Mouse (Mus musculus) embryo, embryonic 9.5 days (tissue): ENCODE measurements at regions not wholly inside any gene's neighbourhood (a gene's known extent, or its start where the extent isn't known, plus 50 kb on each side); places are given as distances from the start of the nearest gene placed in this dataset.
"Not testable (repeated sequence)": the region's sequence is repeated elsewhere in the genome, so short reads cannot be mapped to it uniquely, and the experiment has no call there.

Experiments used
- DNase-seq: peaks from one replicate; pipeline ENCODE4 v3.0.0-alpha.2; 2017; ENCODE audit errors: extremely low spot score

DNA sequence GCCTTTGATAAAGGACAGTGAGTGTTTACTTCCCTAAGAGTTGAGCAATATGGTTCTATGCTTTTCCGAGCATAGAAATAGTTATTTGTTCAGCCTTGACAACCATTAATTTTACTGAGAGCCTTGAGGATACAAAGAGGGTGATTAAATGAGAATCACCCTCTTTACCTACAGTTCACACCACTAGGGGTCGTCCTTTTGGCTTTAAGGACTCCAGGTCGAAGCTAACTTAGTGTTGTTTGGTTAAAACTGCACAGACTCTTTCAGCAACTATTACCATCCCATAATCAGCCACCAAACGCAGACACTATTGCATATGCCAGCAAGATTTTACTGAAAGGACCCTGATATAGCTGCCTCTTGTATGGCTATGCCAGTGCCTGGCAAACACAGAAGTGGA lies 559.2 kb upstream of the 2610301B20Rik start:
- no peak for DNase-seq

DNA sequence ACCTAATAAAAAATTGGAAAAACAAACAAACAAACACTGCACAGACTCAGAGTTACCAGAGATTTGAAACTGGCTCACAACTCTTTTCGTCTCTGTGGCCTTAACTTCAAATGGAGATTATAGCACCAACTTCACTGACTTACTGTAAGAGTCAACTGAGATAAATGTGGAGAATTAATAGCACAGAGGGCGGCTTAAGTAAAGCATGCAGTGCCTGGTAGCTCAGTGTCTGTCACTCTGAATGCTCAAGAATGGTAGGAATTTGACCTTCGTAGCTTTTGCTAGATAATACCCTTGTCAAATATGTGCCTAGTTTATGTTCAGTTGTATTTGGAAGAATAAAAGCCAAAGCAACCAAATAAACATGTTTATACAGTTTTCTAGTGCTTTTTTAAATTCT lies 558.4 kb upstream of the 2610301B20Rik start:
- DNase-seq = no peak

DNA sequence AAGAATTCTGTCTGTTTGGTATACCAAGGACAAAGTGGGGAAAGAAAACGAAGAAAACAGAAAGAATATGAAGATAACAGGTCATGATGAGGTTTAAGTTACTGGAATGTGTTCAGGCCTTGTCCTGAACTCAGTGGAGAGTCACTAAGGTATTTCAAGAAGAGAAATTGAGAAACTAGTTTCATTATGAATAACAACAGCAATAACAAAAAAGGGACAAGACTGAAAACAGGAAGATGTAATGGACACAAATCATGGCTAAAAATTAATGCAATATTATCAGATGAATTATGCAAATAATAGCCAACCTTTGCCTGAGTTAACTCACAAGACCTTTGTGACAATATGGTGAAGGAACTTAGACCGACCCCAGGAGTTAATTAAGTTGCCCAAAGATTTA lies 530.2 kb upstream of the 2610301B20Rik start:
- DNase-seq = no peak

DNA sequence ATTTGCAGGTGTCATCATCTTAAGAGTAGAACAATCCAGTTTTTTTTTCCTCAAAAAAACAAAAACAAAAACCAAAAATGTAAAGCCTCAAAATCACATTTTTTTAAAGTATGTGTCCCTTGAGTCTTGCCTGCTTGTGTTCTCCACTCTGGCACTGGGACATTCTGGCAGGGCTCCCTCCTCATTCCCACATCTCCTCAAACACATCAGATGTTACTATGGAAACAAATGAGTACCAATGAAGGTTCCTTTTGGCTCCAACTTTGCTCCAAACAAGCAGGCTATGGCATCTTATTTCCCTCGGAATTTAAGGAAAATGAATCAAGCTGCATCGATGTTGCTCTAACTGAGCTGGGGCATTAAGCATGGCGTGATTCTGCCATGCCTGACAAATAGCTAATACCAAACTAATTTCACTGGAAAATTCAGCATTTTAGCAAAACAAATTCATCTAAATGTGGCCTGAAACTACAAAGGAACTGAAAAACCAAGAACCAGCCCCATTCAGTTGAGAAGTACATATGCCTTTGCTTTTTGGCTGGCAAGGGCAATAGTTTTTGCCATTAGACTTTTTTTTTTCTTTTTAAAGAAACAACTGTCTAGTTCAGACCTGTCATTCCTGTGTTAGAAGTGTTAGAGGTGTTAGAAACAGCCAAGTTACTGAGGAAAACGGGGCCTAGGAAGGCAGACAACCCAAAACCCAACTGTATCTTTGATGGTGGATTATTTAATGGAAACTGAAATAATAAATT lies 522.2 kb upstream of the 2610301B20Rik start:
- DNase-seq = no peak

DNA sequence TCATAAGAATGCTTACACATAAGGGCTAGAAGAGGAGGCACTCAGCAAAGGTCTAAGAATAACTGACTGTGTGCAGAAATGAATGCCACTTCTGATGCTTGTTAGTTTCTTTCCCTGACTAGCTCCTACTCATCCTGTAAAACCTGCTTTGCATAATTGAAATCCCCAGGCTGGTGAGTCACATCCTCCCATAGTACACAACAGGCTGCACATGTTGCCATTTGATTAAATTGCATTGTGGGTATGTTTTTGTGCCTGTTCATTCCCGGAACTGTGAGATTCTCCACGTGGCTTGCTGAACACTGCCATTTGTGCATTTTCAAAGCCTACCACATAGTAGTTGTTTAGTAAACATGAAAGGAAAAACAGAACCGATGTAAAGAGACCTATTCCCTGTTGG lies 516.7 kb upstream of the 2610301B20Rik start:
- no peak for DNase-seq

DNA sequence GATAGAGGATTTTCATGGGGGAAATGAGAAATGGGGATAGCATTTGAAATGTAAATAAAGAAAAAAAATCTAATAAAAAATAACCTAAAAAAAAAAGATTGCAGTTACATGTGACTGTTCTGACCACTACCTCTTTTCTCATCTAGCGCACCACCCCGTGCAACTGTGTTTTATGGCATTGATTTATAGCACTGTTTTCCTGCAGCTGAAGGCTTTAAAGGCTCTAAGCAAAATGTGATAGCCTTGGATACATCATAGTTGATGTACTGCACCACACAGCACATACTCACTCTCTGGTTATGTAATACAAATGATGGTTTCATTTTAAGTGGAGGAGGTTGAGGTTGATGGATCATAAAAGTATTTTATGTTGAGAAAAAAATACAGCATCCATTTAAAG lies 484.5 kb upstream of the 2610301B20Rik start:
- DNase-seq = no peak

DNA sequence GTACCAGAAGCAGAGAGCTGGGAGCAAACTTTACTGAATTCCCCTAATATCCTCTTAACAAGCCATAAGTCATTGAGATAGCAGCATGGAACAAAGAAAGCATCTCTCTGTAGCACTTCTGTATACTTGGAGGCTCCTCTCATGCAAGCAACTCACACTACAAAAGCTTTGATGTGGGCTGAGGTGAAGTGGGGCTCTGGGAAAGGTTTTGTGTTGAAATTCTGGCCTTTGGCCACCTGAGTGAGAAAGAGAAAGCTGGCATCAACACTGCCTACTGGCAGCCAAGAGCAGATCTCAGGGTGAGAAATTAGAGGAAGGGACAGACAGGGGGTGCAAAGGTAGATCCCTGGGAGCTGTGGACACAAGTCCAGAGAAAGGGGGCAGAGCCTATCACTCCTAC lies 477.0 kb upstream of the 2610301B20Rik start:
- no peak for DNase-seq

DNA sequence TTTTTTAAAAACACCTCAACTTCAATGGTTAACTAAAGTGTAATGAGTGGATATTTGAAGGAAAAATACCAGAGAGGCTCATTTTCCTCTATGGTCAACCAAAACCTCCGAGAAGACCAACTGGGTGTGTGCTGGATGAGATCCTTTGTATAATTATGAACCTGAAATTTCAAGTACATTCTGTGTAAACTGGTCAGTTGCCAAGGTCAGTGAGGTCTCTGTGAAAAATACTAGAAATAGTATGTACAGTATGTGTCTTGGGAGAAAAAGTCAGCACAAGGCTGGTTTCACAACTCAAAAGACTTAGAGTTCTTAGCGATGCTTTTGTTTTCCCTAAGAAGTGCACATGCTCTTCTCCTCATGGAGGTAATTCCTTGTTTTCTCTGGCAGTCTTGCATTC lies 476.2 kb upstream of the 2610301B20Rik start:
- no peak for DNase-seq

DNA sequence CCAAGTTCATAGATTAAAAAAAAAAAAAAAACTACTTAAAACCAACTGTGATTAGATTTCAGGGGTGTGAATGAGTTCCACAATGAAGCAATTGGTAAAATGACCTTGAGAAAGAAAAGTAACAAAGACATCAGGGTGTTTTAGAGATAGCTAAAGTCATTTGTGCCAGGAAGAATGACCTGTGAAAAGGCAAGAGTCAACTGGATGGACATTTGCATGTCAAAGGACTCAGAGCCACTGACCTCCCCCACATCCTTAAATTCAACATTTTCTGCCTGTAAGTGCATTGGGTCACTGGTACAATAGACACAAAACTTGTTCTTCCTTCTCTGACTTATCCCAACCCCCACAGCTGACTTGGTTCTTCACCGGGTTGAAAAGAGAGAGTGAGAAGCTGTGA lies 474.6 kb upstream of the 2610301B20Rik start:
- DNase-seq = no peak

DNA sequence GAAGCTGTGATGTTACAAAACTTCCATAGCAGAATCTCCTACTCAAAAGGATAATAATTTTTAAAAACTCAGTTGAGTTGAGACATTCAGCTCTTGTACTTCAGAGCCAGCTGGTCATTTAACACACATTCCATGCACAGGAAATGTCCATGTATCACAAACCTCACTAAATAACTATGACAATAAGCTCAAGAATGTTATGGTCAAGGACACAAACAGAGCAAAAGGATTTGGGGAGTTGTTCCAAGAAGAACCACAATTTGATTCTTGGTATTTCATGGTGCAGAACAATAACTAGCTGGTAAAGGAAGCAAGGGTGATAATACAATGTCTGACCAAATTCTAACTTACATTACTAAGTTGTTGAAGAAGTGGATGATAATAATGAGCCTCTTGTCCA lies 471.4 kb upstream of the 2610301B20Rik start:
- DNase-seq = no peak

DNA sequence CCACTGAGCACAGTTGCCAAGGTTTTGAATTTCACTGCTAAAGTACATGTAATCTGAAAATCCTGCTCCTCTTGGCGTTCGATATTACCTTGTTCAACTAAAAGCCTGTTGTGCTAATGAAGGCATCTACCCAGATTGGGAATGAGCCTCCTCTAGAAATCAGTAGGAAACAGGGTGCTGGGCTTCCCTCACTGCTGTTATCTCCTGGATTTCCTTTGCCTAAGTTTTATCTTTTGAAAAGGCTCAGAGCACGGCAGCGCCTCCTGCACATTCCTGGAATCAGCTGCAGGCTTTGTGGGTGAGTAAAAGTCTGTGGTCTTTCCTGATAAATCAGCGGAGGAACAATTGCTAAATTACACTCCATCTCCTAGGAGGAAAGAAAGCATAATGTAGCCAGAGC lies 469.9 kb upstream of the 2610301B20Rik start:
- no peak for DNase-seq

DNA sequence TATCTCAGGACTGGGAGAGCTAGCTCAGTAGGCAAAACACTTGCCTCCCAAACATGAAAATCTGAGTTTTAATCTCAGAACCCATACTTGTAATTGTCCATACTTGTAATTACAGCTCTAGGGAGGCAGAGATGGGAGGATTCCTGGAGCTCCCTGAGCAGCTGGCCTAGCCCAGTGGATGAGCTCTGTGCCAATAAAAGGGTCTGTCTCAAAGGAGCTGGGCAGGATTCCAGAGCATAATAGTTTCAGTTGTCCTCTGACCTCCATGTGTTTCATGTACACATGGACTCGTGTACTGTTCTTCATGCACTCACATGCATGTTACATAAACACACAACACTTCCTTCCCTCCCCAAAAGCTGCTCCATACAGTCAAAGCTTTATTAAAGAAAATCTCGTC lies 469.2 kb upstream of the 2610301B20Rik start:
- DNase-seq = no peak

DNA sequence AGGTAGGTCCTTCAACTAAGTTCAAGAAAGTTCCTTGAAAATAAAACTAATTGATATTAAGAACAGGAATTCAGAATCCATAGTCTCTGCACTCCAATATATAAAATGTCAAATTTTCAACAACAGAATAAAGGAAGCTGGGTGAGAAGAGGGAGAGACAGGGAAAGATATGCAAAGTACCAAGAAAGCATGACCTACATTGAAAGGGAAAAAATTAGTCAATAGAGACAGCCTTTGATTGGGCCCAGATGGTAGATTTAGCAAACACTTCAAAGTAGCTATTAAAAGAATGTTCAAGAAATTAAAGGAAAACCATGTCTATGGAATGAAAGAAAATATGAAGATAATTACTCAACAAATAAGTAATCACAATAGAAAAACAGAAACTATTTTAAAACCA lies 460.0 kb upstream of the 2610301B20Rik start:
- DNase-seq = no peak

DNA sequence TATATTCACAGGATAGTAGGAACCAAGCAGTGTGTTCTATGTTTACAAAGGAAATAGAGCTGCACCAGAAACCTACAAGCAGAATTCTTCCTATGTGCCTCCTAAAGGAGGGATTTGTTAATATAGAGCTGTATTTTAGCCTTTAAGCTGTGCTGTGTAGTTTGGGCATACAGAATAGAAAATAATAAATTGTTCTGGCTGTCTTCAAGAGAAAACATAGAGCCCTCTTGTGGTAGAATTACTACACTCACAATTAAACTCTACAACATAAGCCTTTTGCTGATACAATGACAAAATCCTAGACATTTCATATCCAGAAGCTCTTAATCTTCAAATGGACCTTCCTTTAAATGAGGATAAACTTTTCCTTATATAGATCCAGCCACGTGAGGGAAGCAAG lies 452.9 kb upstream of the 2610301B20Rik start:
- DNase-seq = no peak

DNA sequence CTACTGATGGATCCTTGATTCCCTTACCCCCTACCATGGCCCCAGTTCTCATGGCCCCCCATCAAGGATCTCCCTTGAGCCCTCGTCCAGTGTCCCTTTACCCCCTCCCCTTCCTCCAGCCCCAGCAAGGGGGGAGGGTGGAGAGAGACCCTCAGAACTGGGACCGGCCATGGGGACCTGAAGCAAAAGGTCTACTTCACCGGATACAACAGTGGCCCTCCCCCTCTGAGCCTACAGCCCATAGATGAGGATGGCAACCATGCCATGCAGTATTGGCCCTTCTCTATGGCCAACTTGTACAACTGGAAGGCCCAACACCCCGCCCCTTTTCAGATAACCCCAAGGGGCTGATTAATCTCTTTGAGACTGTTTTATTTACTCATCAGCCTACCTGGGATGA lies 439.9 kb upstream of the 2610301B20Rik start:
- DNase-seq = no peak

DNA sequence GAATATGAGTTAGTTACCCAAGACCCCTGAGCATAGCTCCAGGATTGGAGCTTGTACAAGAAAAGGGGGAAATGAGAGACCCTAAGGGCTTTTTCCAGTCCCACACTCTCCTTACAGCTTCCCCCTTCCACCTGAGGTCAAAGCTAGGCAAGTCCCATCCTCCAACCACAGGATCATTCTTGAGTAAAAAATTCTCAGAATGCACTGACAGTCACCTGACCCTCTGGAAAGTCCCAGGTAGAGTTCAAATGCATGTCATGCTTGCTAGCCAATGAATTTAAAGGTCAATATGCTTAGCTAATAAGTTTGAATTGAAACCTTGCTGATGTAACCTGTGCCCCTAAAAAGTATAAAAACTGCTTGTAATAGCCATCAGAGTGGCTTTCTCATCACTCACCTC lies 434.4 kb upstream of the 2610301B20Rik start:
- DNase-seq = not testable (repeated sequence)

DNA sequence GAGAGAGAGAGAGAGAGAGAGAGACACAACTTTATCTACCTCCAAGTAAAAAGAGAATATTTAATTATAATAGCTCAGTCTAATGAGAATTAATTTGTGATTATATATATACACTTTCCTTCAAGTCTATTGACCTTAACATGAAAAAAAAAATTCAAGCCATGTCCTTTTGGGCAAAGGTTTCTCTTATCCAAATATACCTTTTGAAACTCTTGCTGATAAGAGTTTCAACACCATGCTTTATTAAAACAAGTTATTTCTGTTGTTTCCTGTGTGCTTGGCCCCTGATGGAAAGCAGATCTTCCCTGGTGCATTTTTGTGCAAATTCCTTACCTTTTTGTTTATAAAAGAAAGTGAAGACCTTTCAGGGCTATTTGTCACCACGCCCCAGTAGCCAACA lies 414.7 kb upstream of the 2610301B20Rik start:
- DNase-seq = no peak

DNA sequence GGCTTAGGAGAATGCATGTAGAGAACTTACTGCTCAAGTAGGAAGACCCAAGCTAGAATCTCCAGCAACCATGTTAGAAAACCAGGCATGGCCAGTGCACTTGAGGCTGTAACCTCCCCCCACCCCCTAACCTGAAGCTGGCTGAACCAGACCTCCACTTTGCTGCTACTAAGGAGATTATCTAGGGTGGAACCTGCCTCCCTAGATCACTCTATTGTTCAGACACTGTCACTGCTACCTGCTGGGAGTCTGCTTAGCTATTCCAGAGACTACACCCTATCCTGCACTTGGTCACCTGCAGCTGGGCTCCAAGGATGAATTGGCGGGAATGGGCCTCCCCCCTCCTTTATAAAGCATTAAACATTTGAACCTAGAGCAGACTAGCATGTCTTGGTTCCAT lies 393.4 kb upstream of the 2610301B20Rik start:
- DNase-seq = no peak

DNA sequence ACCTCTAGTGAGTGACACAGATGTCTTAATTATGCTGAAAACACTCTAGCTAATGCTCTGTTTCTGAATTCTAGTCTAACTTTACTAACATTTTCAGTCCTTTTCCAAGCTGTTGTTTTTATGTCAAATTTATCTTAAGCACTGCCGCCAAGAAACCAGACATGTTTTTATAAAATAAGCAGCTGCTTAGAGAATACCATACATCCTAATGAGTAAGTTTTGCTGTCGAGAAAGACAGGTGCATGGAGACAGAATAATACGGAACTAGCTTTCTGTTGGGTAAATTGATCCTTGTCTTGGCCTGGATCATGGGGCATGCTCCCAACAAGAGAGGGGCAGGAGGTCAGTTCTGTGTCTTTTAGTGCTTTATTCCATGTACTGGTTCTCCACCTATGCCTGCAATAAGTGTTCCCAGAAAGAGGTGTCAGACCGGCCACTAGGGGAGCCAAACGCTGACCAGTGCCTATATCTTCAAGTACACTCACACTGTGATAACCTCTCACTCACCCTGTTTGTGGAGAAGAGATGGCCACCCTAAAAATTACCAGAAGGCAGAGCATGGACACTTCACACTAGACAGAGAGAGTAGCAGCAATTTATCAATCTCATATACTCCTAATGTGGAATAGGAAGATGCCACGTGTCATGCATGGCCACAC lies 366.0 kb upstream of the 2610301B20Rik start:
- peak; percentile 22 for DNase-seq

DNA sequence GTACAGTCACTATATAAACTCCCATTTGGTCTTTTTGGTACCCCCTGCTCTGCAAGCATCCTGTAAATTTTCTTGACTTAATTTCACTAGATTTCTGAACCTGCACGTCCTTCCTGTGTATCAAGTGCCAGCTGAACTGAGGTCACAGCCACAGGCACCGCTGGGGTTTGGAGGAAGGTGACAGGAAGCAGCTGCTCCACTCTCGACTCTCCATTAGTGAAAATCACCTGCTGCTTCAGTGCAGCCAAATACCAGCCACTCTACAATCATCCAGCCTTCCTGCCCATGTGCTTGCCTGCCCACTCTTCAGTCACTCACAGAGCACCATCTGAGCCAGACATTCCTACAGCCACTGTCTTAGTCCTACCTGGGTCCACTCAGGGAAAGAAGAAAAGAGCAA lies 364.3 kb upstream of the 2610301B20Rik start:
- no peak for DNase-seq

DNA sequence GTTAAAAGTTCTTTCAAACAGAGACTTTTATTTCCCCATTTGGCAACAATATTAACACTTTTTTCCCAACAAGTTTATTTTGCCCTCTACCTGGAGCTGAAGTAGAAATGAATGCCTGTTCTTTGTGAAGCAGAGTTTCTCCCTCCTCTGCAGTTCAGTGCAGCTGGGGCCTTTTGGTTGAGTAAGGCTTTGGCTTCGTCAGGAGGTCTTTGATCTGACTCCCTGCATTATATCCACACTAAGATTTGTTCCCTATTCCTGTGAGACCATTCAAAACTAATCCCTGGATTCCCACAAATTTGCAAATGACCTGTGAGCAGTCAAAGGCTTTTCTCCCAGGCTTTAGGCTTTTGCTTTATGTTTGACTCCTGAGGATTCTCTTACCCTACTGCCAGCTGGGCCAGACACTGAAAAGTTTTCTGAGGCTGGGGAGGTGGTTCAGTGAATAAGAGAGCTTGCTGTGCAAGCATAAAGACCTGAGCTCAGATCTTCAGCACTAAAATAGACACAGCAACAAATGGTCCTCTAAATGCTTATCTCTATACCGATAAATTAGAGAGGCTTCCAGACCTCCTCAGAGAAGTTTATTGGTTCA lies 323.5 kb upstream of the 2610301B20Rik start:
- DNase-seq = peak; percentile 7

DNA sequence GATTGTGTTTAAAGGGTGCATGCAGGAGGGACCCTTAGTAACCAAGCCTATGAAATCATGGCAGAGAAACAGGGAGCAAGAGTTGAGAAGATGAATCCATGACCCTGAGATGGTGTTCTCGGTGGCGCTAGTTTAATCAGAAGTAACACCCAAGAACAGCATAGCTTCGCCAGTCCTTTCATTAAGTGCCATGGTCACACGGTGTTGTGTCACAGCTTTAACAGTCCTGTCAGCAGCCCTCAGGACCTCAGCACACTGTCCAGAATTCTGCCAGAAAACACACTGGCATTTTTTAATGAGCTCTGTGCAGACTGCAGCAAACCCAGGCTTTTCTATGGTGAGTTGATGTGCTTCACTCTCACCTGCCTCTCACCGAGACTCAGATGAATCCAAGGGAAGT lies 320.6 kb upstream of the 2610301B20Rik start:
- DNase-seq = no peak

DNA sequence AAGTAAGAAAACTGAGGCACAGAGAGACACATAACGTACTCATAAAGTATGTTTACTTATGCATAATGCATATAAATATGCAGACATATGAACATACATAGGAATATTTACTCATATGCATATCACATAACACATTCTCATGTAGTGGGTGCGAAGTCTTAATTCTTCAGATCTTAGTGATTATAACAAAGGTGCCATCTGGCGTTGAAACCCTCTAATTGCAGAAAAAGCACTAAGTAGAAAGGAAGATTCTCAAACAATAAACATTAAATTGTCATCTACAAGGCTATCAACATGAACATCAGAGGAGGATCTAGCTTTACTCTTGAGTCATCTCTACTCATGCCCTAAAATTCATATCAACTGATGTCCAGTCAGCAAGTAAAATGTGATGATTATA lies 314.2 kb upstream of the 2610301B20Rik start:
- no peak for DNase-seq
